Mouse (Mus musculus) cerebellum, postnatal 10 days (tissue): ENCODE results near the gene Flywch2.

ENCODE experiments used
- DNase-seq, 2 experiments: peaks; one replicate each; pipeline ENCODE4 v3.0.0; 2021; ENCODE audit warnings: mixed read lengths in 2 of 2

Flywch2 gene

DNA sequence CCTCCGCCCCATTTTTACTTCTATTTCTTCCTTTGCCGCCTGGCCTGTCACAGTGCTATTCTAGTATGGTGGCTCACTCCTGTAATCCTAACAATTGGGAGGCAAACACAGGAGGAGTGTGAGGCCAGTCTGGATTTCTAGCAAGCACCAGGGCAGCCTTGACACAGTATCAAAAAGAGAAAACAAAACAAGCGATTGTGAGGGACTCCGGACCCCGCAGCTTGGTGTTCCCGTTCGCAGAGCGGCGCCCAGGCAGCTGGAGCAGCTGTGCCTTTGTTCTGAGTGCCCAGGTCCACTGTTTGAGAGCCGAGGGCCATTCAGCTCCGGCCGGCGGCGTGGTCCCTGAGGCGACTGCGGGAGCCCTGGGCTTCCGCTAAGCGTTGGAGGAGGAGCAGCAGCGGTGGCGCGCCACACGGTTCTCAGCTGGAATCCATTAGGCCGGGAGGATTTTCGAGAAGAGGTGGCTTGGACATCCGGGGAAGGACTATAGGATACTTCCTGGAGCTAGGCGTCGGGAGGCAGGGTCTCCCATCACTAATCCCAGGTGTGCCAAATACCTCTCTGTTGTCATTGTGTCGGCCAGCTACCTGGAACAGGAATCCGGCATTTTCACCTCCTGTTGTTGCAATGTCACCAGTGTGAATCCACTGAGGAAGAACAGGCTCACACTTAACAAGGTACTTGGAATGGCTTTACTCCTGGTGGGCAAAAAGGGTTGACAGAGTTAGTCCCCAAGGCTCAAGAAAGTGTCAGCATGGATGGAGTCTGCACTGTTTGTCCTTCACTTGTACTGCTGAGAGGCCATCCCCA is 4.6 kb upstream of the Flywch2 start, which contains the start of gene Srrm2:
Gene Srrm2, plus strand, starts transcription at position 264 of the 810 bp plus-strand sequence.
- peak; percentile 68 to 71 for DNase-seq

DNA sequence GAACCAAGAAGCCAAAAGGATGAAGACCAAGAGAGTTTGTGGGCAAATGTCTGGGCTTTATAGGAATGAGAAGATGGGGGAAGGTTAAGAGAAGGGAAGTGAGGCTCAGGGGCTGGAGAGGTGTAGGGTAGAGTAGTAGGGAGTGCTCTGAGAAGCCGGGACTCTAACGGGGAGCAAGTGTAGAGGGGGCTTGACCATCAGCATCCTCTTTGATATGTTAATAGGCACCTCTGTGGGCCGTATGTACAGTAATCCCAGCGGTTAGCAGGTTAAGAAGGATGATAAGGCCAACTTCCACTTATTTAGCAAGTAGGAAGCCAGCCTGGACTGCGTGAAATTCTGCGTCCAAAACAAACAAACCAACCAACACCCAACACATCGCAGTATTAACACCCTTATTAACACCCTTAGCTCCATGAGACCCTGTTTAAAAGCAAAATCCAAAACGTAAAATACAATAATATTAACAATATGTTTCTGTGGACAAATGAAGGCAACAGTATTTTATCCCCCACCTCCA is 3.9 kb upstream of the Flywch2 start:
- DNase-seq = no peak

DNA sequence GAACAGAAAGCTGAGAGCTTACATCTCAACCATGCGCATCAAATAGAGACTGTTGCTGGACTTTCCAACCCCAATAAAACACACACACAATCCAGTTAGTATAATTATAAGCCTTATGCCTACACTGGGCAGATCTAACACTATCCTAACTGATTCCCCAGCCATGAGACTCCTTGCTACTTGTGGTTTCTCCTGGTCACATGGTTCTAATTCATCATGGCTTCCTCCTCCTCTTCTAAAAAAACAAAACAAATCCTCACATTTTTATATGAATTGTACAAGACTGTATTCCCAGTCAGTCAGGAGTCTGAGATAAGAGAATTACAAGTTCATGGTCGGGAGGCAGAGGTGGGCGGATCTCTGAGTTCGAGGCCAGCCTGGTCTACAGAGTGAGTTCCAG is 3.1 kb upstream of the Flywch2 start:
- no peak for DNase-seq

DNA sequence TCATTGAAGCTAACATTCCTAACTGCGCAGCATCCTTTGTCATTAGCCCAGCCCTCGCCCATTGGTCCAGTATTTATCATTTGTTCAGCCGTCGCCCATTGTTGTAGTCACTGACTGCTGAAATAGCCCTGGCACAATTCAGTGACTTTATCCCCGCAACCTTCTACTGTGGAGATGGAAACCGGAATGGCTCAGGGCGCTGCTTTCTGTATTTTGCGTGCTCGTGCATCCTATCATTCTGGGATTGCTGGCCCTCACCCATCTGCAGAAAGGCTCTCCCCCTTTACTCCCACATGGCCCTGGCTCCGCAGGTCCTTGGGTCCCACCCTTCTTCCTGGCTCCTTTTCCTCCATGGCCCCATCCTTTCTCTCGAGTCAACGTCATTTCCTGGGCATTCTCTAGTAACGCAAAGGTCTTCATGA is 640 bp upstream of the Flywch2 start:
- DNase-seq = peak; percentile 59 to 71

DNA sequence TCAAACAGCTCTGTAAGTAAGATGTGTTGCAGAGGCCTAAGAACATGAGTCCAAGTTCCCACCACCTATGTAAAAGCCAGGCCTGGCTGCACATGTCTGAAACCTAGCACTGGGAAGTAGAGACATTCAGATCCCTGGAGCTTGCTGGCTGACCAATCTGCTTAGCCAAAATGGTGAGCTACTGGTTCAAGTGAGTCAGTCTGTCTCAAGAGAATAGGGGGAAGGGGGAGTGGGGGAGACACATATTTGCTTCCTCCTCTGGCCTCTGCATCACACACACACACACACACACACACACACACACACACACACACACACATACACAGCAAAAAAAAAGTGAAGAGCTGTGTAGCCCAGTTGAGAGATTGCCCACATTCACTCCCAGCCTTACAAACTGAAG is 2.5 kb downstream of the Flywch2 start:
- DNase-seq = no peak

DNA sequence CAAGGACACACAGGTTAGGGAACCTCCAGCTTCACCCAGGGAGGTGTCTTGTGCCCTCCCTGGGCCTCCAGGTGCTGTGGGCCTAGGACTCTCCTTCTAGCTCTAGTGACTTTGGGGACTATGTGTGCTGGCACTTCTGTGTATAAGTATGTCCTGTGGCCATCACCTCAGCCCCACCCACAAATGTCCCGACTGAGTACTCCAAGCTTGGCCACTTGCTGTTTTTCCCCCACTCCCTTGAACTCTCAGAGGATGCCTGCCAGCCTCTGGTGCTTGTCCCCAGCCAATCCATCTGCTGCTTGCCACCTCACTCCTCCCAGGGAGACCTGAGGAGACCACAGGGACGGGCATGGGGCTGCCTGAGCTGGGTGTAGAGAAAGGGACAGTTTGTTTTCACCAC is 7.4 kb downstream of the Flywch2 start:
- no peak for DNase-seq

DNA sequence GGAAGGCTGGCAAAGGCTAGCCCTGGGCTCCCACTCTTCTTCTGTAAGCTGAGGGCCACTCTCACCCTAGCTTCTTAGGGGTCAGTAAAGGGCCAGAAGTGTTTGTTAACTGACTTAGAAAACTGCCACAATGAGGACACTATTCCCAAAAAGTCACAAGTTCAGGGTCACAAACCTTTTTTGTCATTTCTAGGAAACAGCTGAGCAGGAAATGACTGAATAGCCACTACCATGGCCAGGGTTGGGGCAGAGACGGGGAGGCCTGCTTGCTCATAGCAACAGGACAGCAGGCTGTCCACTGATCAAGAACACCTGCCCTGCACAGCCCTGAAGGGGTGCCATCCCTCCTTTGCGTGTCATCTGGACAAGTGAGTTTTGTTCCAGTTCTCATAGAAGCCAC is 8.7 kb downstream of the Flywch2 start:
- no peak for DNase-seq

DNA sequence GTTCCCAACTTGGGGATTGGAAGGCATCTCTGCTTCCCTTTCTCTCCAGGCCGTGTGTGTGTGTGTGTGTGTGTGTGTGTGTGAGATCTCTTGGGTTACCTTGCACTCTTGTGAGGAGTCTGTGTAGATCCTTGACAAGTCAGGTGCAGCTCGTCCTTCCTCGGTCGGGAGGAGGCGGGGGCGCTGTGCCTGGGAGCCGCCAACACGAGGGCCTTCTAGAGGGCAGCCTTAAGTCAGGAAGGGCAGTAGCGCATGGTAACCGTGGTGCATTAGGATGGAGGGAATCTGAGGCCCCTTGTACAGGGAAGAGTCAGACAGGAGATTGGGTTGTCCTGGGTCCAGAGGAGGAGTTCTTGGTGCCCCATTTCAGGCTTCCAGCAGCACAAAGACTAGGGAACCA is 9.7 kb downstream of the Flywch2 start:
- DNase-seq = no peak

DNA sequence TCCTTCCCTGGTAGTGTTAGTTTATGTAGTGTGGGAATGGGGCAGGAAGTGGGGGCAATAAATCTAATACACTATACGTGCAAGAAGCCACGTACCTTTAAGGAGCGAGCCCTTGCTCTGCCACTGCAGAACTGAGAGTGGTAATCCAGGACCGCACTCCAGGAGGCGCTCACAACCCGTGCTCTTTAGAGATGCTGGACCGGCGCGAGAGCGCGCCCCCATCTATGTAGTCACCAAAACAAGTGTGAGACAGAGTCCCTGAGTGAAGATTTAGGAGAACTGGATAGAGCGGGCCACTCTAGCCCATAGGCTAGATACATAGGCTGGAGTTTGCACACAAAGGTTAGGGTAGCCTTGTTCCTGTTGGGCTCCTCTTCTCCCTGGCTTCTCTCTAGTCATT is 11.8 kb downstream of the Flywch2 start:
- peak; percentile 87 to 88 for DNase-seq

DNA sequence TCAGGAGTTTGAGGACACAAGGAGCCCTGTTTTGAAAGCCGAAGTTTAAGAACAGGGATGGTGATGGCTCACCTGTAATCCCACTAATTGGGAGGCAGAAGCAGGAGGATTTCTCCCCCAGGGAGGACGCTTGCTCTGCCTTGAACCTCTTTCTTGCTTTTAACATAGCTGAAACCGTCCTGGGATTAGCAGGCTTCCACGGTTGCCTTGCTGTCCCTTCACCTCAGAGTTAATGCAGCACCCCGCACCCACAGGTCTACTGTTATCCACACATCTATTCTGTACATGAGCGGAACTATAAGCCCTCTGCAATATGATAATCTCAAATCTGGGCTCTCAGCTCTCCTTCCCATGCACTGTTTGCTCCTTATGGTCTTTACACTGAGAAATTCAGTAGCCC is 12.2 kb downstream of the Flywch2 start:
- no peak for DNase-seq

DNA sequence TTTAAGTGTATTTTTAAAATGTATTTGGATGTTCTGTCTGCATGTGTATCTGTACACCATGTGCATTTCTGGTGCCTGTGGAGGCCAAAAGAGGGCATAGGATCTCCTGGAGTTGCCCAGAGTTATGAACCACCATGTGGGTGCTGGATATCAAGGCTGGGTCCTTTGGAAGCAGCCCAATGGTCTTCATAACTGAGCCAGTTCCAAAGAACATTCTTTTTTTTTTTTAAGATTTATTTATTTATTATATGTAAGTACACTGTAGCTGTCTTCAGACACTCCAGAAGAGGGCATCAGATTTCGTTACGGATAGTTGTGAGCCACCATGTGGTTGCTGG is 13.7 kb downstream of the Flywch2 start:
- DNase-seq = peak in 1 of 2 experiments; percentile 35

DNA sequence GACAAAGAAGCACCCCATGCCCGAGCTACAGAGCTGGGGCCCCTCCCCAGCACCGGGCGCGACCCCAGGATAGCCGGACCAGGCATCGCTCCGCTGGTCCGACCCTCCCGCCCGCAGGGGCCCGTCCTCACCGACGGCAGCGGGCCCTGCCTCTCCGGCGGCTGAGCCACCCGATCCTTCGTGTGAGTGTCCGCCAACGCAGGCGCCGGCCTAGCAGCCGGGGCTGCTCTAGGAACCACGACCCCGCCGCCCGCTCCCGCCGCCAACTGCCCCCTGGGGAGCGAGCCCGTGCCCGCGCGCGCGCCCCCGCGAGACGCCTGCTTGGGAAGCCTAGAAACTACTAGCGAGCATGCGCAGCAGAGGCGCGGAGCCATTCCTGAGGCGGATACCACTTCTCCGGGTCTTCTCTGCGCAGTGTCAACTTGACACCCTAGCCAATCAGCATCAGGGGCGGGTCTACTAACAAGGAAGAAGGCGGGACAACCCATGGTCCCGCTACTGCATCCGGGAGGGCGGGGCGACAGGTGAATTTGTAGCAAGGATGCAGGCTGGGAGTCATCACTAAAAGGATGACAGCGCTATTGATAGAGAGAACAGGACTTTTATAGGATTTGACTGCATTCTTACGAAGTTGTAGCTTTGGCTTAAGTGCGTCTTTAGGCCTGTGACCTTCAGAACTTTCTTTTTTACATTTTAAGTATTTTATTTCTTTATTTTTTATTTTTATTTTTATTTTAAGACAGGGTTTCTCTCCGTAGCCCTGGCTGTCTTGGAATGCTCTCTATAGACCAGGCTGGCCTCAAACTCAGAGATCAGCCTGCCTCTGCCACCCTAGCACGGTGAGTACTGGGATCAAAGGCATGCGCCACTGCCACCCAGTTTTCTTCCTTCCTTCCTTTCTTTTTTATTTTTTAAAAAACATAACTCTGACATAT is 14.3 kb downstream of the Flywch2 start, which contains the start of gene Flywch1:
Gene Flywch1, minus strand, starts transcription at position 319 of the 935 bp plus-strand sequence.
- DNase-seq = peak; percentile 100

DNA sequence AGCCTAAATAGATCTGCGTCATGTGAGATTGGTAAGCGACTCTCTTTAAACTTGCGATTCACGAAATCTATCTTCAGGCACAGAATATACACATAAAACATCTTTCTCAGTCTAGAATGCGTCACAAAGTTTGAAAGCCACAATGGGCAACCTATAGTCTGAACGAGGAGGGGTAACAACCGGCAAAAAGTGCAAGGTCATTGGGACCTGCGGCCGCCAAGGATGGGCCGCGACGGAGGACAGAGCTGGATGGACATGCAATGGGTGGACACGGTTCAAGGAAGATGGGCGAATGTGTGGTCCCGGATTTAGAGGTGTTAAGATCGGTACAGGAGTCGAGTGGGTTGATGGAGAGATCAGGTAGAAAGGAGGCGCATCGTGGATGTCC is 15.0 kb downstream of the Flywch2 start:
- no peak for DNase-seq

DNA sequence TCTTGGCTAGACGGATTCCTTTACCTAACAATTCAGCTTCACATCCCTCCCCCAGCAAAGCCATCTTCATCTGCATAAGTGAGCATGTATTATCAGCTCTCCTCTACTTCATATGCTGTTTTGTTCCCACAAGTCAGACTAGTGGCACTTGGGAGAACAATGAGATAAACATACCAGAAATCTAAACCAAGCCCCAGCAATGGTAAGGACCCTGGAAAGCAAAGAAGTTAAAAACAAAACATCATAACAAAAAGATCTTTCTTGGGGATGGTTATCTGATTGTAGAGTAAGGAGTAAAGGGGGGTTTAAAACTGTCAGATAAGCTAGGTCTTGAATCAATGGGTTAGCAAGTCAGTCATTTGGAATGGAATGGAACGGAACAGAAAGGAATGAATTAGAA is 15.4 kb downstream of the Flywch2 start:
- no peak for DNase-seq

DNA sequence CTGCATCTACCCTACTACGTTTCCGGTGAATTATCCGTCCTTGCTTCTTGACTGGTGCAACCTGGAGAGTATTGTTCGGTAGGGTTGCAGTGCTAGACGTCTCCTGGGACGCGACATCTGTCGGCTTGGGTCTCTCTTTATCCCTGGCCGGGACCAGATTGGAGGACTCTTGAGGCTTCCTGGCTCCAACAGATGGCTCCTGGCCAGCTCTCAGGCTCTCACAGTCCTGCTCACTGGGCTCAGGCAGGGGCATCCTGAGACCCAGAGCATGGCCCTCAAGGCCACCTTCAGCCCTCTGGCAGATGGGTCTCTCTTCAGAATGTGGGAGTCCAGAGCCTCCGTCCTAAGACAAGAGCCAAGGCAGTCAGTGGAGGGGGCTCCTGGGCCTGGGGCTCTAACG is 22.9 kb downstream of the Flywch2 start:
- DNase-seq = peak; percentile 75 to 80

DNA sequence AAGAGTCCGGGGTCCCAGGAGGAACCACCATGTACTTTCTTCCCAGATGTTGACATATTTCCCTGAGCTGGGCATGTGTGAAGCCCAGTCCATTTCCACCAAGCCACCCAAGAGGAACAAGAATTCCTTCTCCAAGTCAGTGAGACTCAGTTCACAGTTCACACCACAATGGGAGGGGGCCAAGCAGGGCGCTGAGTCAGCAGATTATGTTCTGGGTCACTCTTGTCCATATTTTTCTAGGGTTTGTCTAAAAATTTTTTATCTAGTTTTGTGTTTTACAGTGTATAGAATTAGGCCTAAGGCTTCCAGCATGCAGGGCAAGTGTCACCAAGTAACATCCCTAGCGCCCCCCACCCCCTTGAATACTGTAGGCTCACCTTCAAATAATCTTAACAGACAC is 24.7 kb downstream of the Flywch2 start:
- DNase-seq = no peak

DNA sequence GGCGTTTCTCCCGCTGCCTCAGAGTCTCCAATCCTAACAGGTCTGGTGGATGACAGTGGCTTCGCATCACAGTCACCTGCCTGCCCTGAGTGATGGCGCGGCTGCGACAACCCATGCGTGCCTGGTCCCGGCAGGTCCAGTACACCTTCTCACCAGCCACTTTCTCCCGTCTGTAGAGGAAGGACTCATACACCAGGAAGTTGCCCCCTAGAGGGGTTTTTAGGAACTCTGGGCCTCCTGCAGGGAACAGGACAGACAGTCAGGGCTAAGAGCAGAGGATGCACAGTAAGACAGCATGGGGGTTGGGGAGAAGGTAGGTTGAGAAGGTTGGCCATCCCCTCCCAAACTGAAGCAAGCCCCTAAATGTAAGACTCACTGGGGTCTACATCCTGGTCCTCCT is 25.6 kb downstream of the Flywch2 start:
- no peak for DNase-seq

DNA sequence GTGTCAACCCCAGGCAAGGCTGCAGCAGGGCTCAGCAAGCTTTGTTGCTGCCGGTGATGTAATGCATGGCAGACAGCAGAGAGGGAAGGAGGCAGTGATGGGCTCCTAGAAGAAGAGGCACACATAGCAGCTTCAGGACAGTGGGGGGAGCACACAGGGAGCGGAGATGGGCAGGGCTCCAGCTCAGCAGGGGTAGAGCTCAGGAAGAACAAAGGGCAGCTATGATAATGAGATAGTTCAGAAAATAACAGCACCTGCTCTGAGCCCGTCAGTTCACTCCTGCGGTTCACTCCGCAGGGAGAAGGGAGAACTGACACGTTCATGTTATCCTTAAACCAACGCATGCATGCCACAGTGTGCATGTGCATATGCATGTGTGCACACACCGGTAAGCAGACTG is 27.1 kb downstream of the Flywch2 start:
- no peak for DNase-seq

DNA sequence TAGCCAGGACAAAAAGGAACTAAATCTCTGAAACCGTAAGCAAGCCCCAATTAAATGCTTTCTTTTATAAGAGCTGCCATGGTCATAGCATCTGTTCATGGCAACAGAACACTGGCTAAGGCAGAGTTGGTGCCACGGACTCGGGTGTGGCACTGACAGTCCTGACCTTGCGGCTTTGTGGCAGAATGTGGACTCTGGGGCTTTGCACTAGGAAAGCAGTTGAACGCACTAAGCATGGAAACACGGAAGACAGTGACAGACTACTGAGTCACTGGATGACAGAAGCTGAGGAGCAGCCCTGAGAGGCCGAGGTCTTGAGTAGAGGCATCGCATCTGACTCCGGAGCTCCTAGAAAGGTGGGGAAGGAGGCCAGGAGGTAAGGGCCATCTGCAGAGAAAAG is 28.3 kb downstream of the Flywch2 start:
- no peak for DNase-seq

DNA sequence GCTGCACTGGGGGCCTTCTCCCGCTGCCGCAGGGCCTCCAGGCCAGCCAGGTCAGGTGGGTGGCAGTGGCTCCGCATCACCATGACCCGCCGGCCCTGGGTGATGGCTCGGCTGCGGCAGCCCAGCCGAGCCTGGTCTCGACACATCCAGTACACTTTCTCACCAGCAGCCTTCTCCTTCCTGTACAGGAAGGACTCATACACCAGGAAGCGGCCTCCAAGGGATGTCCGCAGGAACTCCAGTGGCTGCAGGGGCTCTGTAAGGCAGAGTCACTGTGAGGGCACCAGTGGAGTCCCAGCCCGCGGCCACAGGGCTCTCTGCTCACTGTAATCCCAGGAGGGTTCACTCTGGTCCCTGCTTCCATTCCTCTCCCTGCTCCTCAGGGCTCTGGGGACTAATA is 30.2 kb downstream of the Flywch2 start:
- DNase-seq = no peak

DNA sequence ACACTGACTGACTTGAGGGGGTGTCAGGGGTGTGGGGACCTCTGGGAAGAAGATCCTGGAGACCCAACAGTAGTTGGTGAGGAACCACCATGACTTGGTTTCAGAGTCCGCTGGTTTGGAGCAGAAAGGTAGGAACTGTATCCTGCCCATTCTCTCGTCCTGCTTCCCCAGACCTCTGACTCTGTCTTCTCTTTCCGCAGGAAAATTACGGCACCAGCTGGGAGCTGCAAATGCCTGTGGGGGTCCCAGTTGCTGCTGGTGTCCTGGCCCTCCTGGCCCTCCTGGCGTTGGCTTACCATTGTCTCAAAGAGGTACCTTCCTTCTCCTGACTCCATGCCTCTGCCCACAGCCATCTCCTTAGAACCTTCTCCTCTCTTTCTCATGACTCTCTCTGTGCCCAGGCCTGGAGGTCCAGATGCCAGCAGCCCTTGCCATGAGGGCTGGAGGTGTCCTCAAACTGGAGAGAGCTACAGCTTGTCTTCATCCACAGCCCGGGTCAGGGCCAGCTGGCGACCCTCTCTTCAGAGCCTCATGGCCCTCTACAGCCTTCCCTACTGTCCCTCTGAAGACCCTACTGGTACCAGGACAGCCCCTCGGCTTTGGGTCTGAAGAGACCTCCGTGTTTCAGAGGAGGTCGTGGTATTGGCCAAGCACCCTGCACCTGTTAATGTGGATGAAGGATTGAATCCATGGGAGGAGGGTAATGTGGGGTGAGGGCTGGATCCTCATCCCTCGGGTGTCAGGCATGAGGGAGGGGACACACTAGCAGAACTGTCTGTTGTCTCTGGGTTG is 36.3 kb downstream of the Flywch2 start:
- no peak for DNase-seq

DNA sequence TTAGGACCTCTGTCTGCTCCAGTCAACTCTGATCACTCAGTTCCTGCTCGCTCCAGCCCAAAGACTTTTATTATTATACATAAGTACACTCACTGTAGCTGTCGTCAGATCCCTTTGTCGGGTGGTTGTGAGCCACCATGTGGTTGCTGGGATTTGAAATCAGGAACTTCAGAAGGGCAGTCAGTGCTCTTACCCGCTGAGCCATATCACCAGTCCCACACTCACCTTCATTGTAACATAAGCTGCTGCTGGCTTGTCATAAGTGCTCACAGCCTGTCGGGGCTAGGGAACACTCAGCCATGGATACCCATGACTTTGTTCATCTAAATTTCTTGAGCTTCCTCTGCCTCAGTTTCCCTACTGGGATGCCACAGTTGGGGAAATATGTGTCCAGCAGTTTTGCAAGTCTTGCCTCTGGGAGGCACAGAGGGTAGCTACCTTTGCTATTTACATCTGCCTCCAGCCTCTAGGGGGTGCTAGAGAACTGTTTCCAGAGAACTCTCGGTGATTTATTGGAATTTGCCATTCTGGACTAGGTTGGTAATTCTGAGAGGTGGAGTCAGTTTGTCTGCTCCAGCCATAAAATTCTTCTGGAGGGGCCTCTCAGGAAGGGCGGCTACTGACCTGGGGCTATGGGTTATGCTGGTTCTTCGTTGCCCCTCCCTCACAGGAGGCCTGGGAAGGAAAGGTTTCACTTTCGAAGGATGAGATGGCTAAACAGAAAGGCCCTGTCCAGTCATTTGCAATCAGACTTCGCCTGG is 37.1 kb downstream of the Flywch2 start:
- peak; percentile 85 to 92 for DNase-seq
